Mouse (Mus musculus) intestine, embryonic 15.5 days (tissue): ENCODE results near the gene Htr6. TPM values are rescaled to one million over a fixed set of nuclear protein-coding genes. Genes with fewer than 3 reads are reported as not detected.
A peak's percentile ranks its signal among the peaks of the same experiment; 100 is the strongest.

Source experiments
- ATAC-seq: fragments of 200-750 bp; cut with Nextera tagmentation; 2 replicates; pipeline ENCODE4 v1.8.0; 2017; ENCODE audit warnings: moderate TSS enrichment, moderate library complexity
- H3K27ac ChIP-seq: fragments of 300-500 bp; sonication (generic); 2 replicates; pipeline ENCODE4 v1.5.1; 2015; ENCODE audit warnings: mild to moderate bottlenecking, inconsistent platforms
- H3K27me3 ChIP-seq: fragments of 300-500 bp; sonication (generic); replicated peaks from 2 replicates; pipeline ENCODE4 v1.6.1; 2015; ENCODE audit warnings: inconsistent platforms
- H3K36me3 ChIP-seq: fragments of 300-500 bp; sonication (generic); 2 replicates; pipeline ENCODE4 v1.6.1; 2015; ENCODE audit warnings: inconsistent platforms
- H3K4me1 ChIP-seq: fragments of 300-500 bp; sonication (generic); replicated peaks from 2 replicates; pipeline ENCODE4 v1.6.1; 2015; ENCODE audit warnings: inconsistent platforms
- H3K4me2 ChIP-seq: fragments of 300-500 bp; sonication (generic); replicated peaks from 2 replicates; pipeline ENCODE4 v1.6.1; 2015; ENCODE audit warnings: mild to moderate bottlenecking, inconsistent platforms
- H3K4me3 ChIP-seq: fragments of 300-500 bp; sonication (generic); replicated peaks from 2 replicates; pipeline ENCODE4 v1.5.1; 2015; ENCODE audit warnings: inconsistent platforms
- H3K9ac ChIP-seq: fragments of 300-500 bp; sonication (generic); 2 replicates; pipeline ENCODE4 v1.6.1; 2015; ENCODE audit warnings: inconsistent platforms
- H3K9me3 ChIP-seq: fragments of 300-500 bp; sonication (generic); 2 replicates; pipeline ENCODE4 v1.6.1; 2016; ENCODE audit warnings: inconsistent platforms
- WGBS: fragments of 180-500 bp; shearing (Covaris S2); methylation state at CpG from one replicate; pipeline ENCODE4 v1.1.7; 2015; 5-methylcytosine and 5-hydroxymethylcytosine counted together
- polyA plus RNA-seq: library from polyadenylated mRNA; unstranded; fragments of >200 nt; fragmentation: Nextera tagmentation; extraction: Ambion mirVana; gene quantifications from 2 replicates; pipeline ENCODE4 v1.2.1, GENCODE M21; 2015

Gene Htr6
- polyA plus RNA-seq, 1 experiment from 2014 or later, result 0.18 TPM

DNA sequence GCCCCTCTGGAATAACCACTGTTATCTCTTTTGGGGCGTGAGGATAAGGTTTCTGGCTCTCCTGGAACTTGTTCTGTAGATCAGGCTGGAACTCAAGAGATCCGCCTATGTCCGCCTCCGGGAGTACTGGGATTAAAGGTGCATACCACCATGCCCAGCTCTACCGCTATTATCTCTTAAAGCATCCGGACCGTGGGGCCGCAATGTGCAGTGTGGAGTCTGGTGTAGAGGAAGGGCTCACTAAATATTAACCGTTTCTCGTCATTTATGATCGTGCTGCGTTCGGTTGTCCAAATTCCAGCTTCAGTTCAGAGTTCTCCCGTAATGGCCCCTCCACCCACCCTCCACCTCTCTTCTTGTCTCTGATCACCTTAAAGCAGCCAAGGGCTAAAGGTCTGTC is 57.0 kb downstream of the Htr6 start:
- Histone ChIP-seq H3K27me3 (no peaks in the 10 kb centered on the region), H3K4me2 (peak overlapping the region; percentile 26; the same call in 1 of the 2 replicates), H3K27ac (peak overlapping the region; percentile 77), H3K9me3 (no peaks in the 10 kb centered on the region), H3K36me3 (no peaks in the 10 kb centered on the region), H3K4me1 (peaks cover 4% of the 10 kb centered on the region; the same call in 1 of the 2 replicates), H3K9ac (no peak overlapping the region), H3K4me3 (no peak overlapping the region)
- ATAC-seq, result peak; percentile 86
- WGBS, result 55% methylated on average over 14 of the region's 14 CpGs

DNA sequence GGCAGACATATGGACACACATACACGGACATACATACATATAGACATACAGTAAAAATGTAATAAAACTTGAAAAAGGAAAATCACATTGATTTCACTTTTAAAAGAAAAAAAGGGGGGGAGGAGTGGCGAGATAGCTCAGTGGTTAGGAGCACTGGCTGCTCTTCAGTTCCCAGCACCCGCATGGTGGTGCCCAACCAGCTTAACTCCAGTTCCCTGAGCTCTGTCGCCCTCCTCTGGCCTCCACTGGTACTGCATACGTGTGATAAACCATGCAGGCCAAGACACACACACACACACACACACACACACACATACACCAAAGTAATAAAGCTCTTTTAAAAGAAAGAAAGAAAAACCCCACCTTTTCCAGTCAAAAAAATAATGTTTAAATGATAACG is 60.6 kb downstream of the Htr6 start:
- Histone ChIP-seq H3K27me3 (no peaks in the 10 kb centered on the region), H3K4me2 (no peak overlapping the region), H3K36me3 (no peaks in the 10 kb centered on the region), H3K9me3 (no peaks in the 10 kb centered on the region), H3K4me3 (no peak overlapping the region), H3K4me1 (peaks cover 4% of the 10 kb centered on the region; the same call in 1 of the 2 replicates), H3K27ac (no peak overlapping the region), H3K9ac (no peak overlapping the region)
- no peak for ATAC-seq
- WGBS, result 78% methylated on average over 6 of the region's 6 CpGs

DNA sequence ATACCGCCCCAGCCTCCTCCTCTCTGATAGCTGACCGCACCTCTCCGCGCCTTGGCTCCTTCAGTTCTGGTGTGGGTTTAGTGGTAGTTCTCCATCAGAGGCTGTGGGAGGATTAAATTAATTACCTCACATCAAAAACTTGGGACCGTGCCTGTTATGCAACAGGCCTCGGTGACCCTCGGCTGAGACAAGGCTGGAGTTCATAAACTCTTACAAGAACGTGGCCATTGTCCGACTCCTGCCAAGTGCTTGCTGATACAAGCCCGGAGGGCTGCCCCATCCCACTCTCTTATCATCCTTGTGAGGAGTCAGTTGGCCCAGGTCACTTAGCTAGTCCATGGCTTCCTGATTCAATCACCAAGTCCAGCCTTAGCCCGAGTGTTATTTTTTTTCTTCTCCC is 62.1 kb downstream of the Htr6 start:
- Histone ChIP-seq H3K27ac (no peak overlapping the region), H3K27me3 (no peaks in the 10 kb centered on the region), H3K36me3 (no peaks in the 10 kb centered on the region), H3K4me1 (peaks cover 4% of the 10 kb centered on the region; the same call in 1 of the 2 replicates), H3K4me2 (no peak overlapping the region), H3K9ac (no peak overlapping the region), H3K9me3 (no peaks in the 10 kb centered on the region), H3K4me3 (no peak overlapping the region)
- no peak for ATAC-seq
- 81% methylated on average over 11 of the region's 11 CpGs for WGBS

DNA sequence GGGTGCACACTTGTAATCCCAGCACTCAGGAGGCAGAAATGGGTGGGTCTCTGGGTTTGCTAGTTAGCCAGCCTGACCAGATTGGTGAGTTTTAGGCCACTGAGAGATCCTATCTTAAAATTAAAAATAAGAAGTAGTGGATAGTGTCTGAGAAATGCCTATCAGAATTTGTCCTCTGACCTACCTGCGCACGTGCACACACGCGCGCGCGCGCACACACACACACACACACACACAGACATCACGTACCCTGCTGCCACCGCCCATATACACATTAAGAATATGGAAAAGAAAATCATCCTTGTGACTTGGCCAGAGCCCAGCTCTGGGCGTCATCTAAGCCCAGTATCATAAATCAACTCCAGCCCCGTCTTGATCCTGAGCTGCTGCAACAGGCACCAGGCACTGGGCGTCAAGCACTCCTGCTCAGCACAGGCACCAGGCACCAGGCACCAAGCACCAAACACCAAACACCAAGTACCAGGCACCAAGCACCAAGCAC is 64.1 kb downstream of the Htr6 start:
- H3K4me3 ChIP-seq, result no peak overlapping the region
- WGBS, result 72% methylated on average over 13 of the region's 13 CpGs
- no peaks in the 10 kb centered on the region for H3K9me3 ChIP-seq
- ATAC-seq, result no peak; the same call in 1 of the 2 replicates
- H3K4me2 ChIP-seq, result no peak overlapping the region
- H3K9ac ChIP-seq, result no peak overlapping the region
- no peaks in the 10 kb centered on the region for H3K36me3 ChIP-seq
- H3K27ac ChIP-seq, result no peak overlapping the region
- H3K4me1 ChIP-seq, result 0 out of 2 replicates have a peak, but pooled peaks cover 8% of the 10 kb centered on the region
- H3K27me3 ChIP-seq, result no peaks in the 10 kb centered on the region

Other genes with a start within 250 kb of the Htr6 start
- gene Pla2g5, start 212.1 kb downstream of the Htr6 start, polyA plus RNA-seq, result 0.15 and 0.29 TPM in 2 replicates
- gene Gm13030, start 201.6 kb downstream of the Htr6 start, polyA plus RNA-seq, result not detected in 2 replicates
- not detected in 2 replicates for gene Pla2g2e, start 197.6 kb downstream of the Htr6 start, polyA plus RNA-seq
- gene Otud3, start 161.6 kb downstream of the Htr6 start, polyA plus RNA-seq, result 4.5 and 6.2 TPM in 2 replicates
- 79.5 and 98.0 TPM in 2 replicates for gene Rnf186, start 108.5 kb downstream of the Htr6 start, polyA plus RNA-seq
- 14.1 and 14.3 TPM in 2 replicates for gene Tmco4, start 102.7 kb downstream of the Htr6 start, polyA plus RNA-seq
- gene Nbl1, start 17.4 kb upstream of the Htr6 start, polyA plus RNA-seq, result 49.5 and 49.9 TPM in 2 replicates
- gene Minos1, start 55.5 kb upstream of the Htr6 start, polyA plus RNA-seq, result 640 and 702 TPM in 2 replicates
- gene Capzb, start 117.3 kb upstream of the Htr6 start, polyA plus RNA-seq, result 410 and 425 TPM in 2 replicates
- 19.3 and 23.3 TPM in 2 replicates for gene Pqlc2, start 235.1 kb upstream of the Htr6 start, polyA plus RNA-seq
- 170 and 186 TPM in 2 replicates for gene Akr7a5, start 235.2 kb upstream of the Htr6 start, polyA plus RNA-seq